Mouse (Mus musculus): ENCODE data around the gene Ccdc65. TPM values are rescaled to one million over a fixed set of nuclear protein-coding genes. Genes with fewer than 3 reads are reported as not detected.

Ccdc65 gene
- total and polyA plus RNA-seq, 3 experiments = 0.13 TPM; not detected in 2

GRCm38 (mm10) chr15:98699190-98700105 is 8.6 kb upstream of the Ccdc65 start:
- H3K36me3 ChIP-seq (ENCODE audit: control insufficient read depth in 1 of 2, insufficient read depth in 2 of 2, low read length in 2 of 2) = no peaks in the 10 kb centered on the region
- peak; percentile 91 for DNase-seq (ENCODE audit: low read depth, low spot score)
- H3K4me3 ChIP-seq (ENCODE audit: control insufficient read depth in 1 of 2, insufficient read depth in 1 of 2, low read depth in 2 of 2, low read length in 2 of 2) = peak overlapping the region in 1 of 2 experiments; percentile 34; a peak in 2 of 4 replicates
- no peak overlapping the region for H3K27ac ChIP-seq (ENCODE audit: control insufficient read depth, low read depth, low read length)
- H3K9me3 ChIP-seq (replicated peaks; ENCODE audit: insufficient read depth, low read length) = no peaks in the 10 kb centered on the region
- no peak for TF ChIP-seq GABPA (IDR thresholded peaks at IDR 0.05; ENCODE audit: low read depth, low read length)
- TF ChIP-seq UBTF (IDR thresholded peaks at IDR 0.05; ENCODE audit: borderline replicate concordance, insufficient read depth, low read depth, low read length) = 0 out of 2 replicates have a peak, but pooled peaks have one; percentile 34
- TF ChIP-seq ZMIZ1 (IDR thresholded peaks at IDR 0.05; ENCODE audit: low read depth, low read length) = peak; percentile 35; the same call in 1 of the 2 replicates
- no peak for TF ChIP-seq NRF1 (IDR thresholded peaks at IDR 0.05; ENCODE audit: insufficient read depth, low read depth, low read length, poor library complexity, severe bottlenecking)
- TF ChIP-seq RAD21 (IDR thresholded peaks at IDR 0.05; ENCODE audit: low read depth, low read length) = peak; percentile 83
- peak in 2 of 3 experiments; percentile 79 to 99 for TF ChIP-seq CTCF (IDR thresholded peaks at IDR 0.05 in 2 of 3, conservative IDR thresholded peaks at IDR 0.05 in 1 of 3; ENCODE audit: control insufficient read depth in 1 of 3, insufficient read depth in 1 of 3, low read depth in 2 of 3, low read length in 3 of 3, poor library complexity in 1 of 3, severe bottlenecking in 1 of 3)
- no peak for TF ChIP-seq RCOR1 (IDR thresholded peaks at IDR 0.05; ENCODE audit: low read depth, low read length)
- TF ChIP-seq SMC3 (IDR thresholded peaks at IDR 0.05; ENCODE audit: low read depth, low read length) = peak; percentile 98
- TF ChIP-seq ZC3H11A (IDR thresholded peaks at IDR 0.05; ENCODE audit: low read depth, low read length) = peak; percentile 90
- no peak for TF ChIP-seq ELF1 (IDR thresholded peaks at IDR 0.05; ENCODE audit: low read depth, low read length)
- TF ChIP-seq BHLHE40 (IDR thresholded peaks at IDR 0.05; ENCODE audit: borderline replicate concordance, low read depth, low read length) = 0 out of 2 replicates have a peak, but pooled peaks have one; percentile 21
- TF ChIP-seq MXI1 (IDR thresholded peaks at IDR 0.05; ENCODE audit: low read depth, low read length) = peak; percentile 42; the same call in 1 of the 2 replicates
- TF ChIP-seq SIN3A (IDR thresholded peaks at IDR 0.05; ENCODE audit: low read length) = peak; percentile 50; the same call in 1 of the 2 replicates
- TF ChIP-seq MAZ (IDR thresholded peaks at IDR 0.05; ENCODE audit: low read depth, low read length) = peak; percentile 59; the same call in 1 of the 2 replicates
- no peak overlapping the region for H3K9ac ChIP-seq (ENCODE audit: control insufficient read depth, low read depth, low read length, poor library complexity, severe bottlenecking)
- no peaks in the 10 kb centered on the region for H3K79me2 ChIP-seq (ENCODE audit: control insufficient read depth, insufficient read depth, low read length, poor library complexity)
- H3K27me3 ChIP-seq (ENCODE audit: control insufficient read depth in 1 of 2, insufficient read depth in 2 of 2, low read length in 2 of 2) = peaks cover 8 to 19% of the 10 kb centered on the region in 2 experiments
- no peaks in the 10 kb centered on the region; a peak in 1 of 4 replicates for H3K4me1 ChIP-seq (ENCODE audit: control insufficient read depth in 1 of 2, insufficient read depth in 2 of 2, low read length in 2 of 2)

DNA sequence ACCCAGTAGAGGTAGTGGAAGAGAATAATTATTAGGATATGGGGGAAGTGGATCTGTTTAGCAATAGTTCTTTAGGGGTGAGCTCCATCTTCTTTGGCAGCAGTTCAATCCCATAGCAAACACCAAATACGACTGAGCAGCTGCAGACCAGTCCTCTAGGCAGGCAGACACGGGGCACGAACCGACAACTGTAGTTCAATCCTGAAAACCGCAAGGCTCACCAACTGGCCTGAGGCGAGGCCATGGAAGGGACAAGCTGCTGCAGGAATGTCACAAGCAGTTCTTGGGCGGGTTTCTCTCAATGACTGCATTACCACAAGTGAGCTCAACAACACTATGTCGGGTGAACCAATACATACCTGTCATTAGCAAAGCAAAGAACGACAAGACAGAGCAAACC is 3.7 kb upstream of the Ccdc65 start:
- H3K9me3 ChIP-seq (replicated peaks; ENCODE audit: insufficient read depth, low read length) = no peaks in the 10 kb centered on the region
- H3K27ac ChIP-seq (ENCODE audit: control insufficient read depth, low read depth, low read length) = no peak overlapping the region
- TF ChIP-seq UBTF (IDR thresholded peaks at IDR 0.05; ENCODE audit: borderline replicate concordance, insufficient read depth, low read depth, low read length) = no peak
- no peak for TF ChIP-seq GATA1 (IDR thresholded peaks at IDR 0.05; ENCODE audit: low read depth, low read length)
- no peak for TF ChIP-seq ZMIZ1 (IDR thresholded peaks at IDR 0.05; ENCODE audit: low read depth, low read length)
- TF ChIP-seq SIN3A (IDR thresholded peaks at IDR 0.05; ENCODE audit: low read length) = no peak
- no peak overlapping the region for H3K9ac ChIP-seq (ENCODE audit: control insufficient read depth, low read depth, low read length, poor library complexity, severe bottlenecking)
- no peaks in the 10 kb centered on the region; a peak in 2 of 4 replicates for H3K4me1 ChIP-seq (ENCODE audit: control insufficient read depth in 1 of 2, insufficient read depth in 2 of 2, low read length in 2 of 2)
- peaks cover 8 to 29% of the 10 kb centered on the region in 2 experiments for H3K27me3 ChIP-seq (ENCODE audit: control insufficient read depth in 1 of 2, insufficient read depth in 2 of 2, low read length in 2 of 2)
- H3K36me3 ChIP-seq (ENCODE audit: control insufficient read depth in 1 of 2, insufficient read depth in 2 of 2, low read length in 2 of 2) = no peaks in the 10 kb centered on the region; a peak in 1 of 4 replicates
- H3K79me2 ChIP-seq (ENCODE audit: control insufficient read depth, insufficient read depth, low read length, poor library complexity) = no peaks in the 10 kb centered on the region
- no peak for DNase-seq (ENCODE audit: low read depth, low spot score)
- H3K4me3 ChIP-seq (ENCODE audit: control insufficient read depth in 1 of 2, insufficient read depth in 1 of 2, low read depth in 2 of 2, low read length in 2 of 2) = no peak overlapping the region
